8 mouse cellular contexts compared by ENCODE assay signal in the genomic region with DNA sequence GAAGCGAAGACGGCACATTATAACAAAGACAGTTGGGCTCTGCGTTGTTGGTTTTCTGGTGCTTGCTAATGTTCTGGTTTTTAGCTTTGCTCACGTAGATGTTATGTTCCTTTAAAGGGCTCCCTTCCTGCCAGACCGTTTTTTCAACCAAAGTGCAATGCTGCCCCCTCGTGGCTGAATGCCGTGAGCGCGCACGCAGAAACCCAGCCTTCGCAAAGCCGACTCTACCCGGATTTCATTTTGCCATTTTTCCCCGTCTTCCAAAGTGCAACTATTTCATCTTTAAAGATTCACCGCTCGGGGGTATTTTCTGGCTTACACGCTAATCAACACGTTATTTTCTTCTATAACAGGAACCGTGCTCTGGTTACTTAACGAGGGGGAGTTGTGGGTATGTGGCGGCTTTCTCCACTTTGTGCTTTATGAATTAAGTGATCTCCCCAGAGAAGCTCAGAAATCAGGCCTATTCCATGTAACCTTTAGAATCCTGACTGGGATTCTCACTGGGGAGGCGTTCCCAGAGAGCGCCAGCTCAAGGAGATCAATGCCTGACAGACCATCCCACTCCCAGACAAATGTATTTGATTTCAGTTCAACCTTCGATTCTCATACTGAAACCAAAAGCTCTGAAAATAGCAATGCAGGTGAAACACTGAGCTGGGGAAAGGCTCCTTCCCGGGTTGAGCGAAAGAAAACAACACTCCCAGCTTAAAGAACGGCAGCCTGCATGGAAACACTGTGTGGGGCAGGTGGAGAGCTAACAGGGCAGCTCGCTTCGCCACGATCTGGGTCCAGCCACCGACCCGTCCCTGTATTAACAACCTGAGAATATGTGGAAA.
DNase-seq lines count a peak whose midpoint lies in the region; ATAC-seq lines count a peak whose summit lies in the region.

No protein-coding gene starts in this region.

- peak overlapping the region; percentile 29 for H3K4me3 ChIP-seq in intestine, embryonic 15.5 days (replicated peaks)

- WGBS in intestine, embryonic 15.5 days = 15% methylated on average over 32 of the region's 32 CpGs

- H3K27me3 ChIP-seq in intestine, embryonic 15.5 days (replicated peaks) = no peaks in the 10 kb centered on the region

- H3K9ac ChIP-seq in intestine, embryonic 15.5 days = peak overlapping the region; percentile 37

- 0 out of 2 replicates have a peak, but pooled peaks cover 6% of the 10 kb centered on the region for H3K4me1 ChIP-seq in intestine, embryonic 15.5 days (replicated peaks)

- H3K9me3 ChIP-seq in intestine, embryonic 15.5 days = no peaks in the 10 kb centered on the region

- H3K27ac ChIP-seq in intestine, embryonic 15.5 days = no peak overlapping the region

- peak overlapping the region; percentile 63 for H3K4me2 ChIP-seq in intestine, embryonic 15.5 days (replicated peaks)

- intact Hi-C loops in left cerebral cortex, postnatal 14 days (cut with DNase I) = loop anchor here (5.0 to 10.0 kb wide), 3 partner anchors 524 to 1811 kb away; no protein-coding TSS in a partner anchor

- peak; percentile 93 to 95 for DNase-seq in adrenal gland, adult 18-20 months (ENCODE audit: low spot score in 2 of 2)
- DNase-seq in embryo, embryonic 10.5 days (ENCODE audit: low spot score) = peak; percentile 93
- peak; percentile 88 to 91 for DNase-seq in gastrocnemius, postnatal 4 days (ENCODE audit: low spot score in 2 of 2)
- DNase-seq in left cerebral cortex, postnatal 14 days (ENCODE audit: low spot score in 2 of 2) = peak; percentile 93 to 96
- peak; percentile 94 for DNase-seq in right cerebral cortex, postnatal 14 days
- peak; percentile 96 for DNase-seq in urinary bladder, postnatal 25 days (ENCODE audit: low spot score)

- ATAC-seq in intestine, embryonic 15.5 days = peak; percentile 80
- peak; percentile 87 for ATAC-seq in megakaryocyte-erythroid progenitor cell, adult 5-6 weeks (replicated peaks; ENCODE audit: low FRiP score, low TSS enrichment, poor library complexity, severe bottlenecking)

- no peaks in the 10 kb centered on the region for H3K36me3 ChIP-seq in intestine, embryonic 15.5 days
